Mouse (Mus musculus) mature B cell (primary cell): ENCODE results near the gene Smpdl3a.

Experiments used
- in situ Hi-C: fragments of 300-500 bp; cut with MboI; formaldehyde crosslinking; loops from 2 replicates; pipeline ENCODE4 v1.14.3; 2019

The Smpdl3a gene

DNA sequence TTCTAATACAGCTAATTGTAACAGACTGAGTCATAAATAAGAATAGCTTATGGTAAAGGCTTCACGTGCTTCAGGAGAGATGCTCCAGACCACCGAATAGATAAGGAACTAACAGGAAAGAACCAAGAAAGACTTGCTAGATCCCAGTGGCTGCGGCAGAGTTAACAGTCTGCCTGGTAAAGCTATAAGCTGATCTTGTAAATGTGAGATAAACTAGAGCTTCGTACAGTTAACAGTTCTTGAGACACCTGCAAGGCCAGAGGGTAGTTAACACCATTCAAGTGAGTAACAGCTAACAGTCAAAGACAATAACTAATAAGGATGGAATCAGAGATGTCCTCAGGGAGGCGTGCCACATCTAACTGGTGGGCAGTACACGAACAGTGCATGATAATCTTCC is 21.7 kb downstream of the Smpdl3a start:
- in situ Hi-C loops = no loop called here

DNA sequence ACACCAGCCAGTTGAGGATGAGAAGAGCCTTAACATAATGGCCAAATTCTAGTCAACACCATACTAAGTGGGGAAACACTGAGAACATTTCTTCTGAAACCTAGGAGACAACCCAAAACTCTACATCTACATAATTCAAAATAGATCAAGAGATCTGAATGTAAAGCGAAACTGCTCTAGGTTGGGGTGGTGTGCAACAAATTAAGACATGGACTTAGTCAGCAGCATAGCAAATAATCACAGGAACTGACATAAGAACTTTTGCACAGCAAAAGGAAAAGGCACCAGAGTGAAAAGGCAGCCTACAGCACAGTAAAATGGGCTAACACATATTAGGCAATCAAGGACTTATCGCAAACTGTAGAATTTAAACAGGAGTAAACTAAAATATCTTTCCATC is 25.1 kb downstream of the Smpdl3a start:
- in situ Hi-C loops = no loop called here

DNA sequence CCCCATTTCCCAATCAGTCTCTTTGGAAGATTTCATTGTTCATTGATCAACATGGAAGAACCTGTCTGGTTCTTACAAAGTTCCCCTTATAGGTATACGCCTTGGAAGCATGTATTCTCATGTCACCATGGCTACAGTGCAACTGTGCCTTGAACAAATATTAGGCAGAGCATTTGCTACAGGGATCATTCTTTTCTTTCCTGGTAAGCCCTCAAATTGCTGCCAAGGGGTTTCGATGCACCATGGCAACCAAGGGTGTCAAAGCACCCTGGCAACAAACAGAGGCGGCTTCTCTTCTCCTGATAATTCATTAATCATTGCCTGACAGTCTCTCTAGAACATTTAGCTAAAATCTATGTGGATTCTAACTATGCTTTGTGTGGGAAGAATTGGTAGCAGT is 28.3 kb downstream of the Smpdl3a start:
- in situ Hi-C loops = no loop called here

DNA sequence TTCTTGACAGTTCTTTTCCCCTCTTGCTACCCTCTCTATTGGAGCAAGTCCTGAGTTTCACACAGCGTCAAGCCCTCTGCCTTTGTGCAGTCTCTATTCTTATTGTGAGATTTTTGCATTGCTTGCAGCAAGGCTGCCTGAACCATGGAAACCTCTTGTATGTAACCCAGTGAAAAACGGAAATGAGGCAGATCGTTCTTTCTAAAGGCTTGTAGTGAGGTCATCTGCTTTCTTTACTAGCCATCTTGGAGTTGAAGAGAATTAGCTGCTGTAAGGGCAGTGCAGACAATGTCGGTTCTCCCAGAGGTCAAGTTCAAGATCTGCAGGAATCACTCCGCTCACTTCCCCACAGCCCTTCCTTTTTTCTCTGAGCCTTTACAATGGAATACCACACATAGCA is 34.5 kb downstream of the Smpdl3a start:
- in situ Hi-C loops = no loop called here

DNA sequence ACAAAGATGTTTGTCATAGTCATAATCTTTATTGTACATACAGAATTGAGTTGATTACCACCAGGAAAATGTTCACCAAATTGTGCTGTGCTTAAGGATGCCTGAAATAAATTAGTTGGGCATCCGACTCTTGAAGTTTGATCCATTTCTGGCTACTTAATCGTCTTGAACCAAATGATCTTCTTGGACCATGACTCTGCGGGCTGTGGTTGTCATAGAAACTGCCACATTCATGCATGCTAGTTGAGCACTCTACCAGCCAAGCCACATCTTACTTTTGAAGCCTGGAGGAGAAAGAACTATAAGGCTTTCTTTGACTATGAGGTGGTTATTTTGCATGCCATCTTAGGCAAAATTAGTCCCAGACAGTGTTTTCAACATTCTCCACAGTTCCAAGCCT is 35.5 kb downstream of the Smpdl3a start:
- in situ Hi-C loops = no loop called here

DNA sequence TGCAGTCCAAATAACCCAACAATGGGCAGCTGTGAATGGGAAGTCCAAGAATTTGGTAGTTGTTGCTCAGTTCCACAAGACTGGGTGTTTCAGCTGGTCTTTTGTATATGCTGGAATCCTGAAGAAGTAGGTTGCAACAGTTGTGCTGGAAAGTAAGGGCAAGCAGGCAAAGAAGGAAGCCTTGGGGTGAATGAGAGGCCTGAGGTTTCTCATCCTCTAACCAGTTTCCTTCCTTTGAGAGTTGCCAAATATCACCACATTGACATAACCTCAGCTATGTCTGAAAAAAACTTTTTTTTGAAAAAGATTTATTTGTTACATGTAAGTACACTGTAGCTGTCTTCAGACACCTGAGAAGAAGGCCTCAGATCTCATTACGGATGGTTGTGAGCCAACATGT is 41.0 kb downstream of the Smpdl3a start:
- in situ Hi-C loops = no loop called here

DNA sequence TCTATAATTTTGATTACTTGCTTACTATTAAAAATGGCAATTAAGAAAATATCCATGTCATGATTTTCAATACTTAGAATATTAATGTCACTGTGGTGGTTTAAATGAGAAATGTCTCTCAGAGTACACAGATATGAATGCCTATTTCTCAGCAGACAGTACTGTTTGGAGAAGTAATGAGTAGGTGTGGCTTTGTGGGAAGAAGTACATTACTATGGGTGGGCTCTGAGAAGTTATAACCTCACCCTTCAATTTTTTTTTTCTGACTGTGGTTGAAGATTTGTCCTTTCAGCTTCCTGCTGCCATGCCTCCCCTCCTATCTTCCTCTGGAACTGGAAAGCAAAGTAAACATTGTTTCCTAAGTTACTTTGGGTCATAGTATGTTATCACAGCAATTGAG is 41.8 kb downstream of the Smpdl3a start:
- in situ Hi-C loops = no loop called here

DNA sequence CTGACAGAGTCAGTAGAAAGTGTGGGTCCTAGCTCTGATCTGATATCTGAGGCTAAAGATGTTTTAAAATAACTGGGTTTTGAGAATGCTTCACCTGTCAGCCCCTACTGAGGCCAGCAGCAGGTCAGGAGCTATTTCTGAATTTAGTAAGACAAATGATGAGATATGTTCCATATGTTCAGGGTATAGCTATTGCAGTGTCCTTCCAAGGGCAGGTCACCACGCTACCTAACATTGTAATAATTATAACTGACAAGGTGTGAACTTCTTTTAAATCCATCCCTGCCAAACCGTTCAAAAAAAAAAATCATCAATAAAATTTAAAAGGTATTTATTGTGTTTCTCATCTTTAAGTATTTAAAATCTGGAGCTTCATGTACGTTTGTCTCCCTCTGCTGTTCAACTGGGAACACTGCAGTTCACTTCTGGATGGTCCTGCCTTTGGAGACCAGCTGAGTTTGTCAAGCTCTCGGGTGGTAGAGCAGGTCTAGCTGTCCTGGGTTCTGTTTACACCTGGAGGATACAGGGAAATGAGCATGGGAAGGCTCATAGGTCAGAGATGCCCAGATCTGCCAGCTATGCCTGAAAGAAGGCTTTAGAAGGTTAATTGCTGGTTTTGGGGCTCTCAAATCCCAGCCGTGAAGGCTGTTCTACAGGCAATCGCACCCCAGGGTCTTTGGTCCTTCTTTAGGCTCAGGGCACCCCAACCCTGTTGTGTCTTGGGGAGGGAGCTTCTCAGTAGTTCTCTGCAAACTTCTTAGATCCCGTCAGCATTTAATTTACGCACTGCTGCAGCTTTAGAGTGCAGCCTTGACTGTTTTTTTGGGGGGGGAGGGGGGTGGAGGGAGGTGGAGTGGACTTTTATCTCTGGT is 47.7 kb downstream of the Smpdl3a start:
- in situ Hi-C loops = no loop called here

DNA sequence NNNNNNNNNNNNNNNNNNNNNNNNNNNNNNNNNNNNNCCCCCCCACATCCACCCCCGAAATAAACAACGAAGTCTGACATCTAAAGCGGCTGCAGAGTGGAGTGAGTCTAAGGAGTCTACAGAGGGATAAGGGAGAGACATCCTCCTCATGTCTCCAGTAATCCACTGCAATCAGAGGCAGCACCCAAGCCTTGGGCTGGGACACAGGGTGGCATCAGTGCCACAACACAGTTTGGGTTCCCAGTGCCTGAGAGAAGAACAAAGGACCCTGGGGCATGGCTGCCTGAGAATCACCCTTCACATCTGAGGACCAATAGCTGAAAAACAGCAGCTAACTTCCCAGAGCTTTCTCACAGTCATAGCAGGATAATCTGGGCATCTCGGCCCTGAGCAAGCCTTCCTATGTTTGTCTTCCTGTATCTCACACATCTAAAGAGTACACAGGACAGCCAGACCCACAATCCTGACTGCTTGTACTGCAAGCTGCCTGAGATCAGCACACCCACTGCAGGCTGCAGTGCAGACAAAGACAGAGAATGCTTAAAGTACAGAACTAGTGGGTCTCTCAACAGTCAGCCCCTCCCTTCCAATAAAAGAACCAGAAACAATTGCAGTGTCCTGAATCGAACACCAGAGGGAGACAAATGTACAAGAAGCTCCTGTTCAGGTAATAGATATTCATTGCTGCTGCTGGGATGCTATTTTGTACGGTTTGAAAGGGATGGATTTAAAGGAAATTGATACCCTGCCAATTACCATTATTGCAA is 54.0 kb downstream of the Smpdl3a start:
- in situ Hi-C loops = no loop called here
